Mouse (Mus musculus) liver (tissue): ENCODE measurements at regions not wholly inside any gene's neighbourhood (a gene's known extent, or its start where the extent isn't known, plus 50 kb on each side); places are given as distances from the start of the nearest gene placed in this dataset.

ENCODE experiments used
- DNase-seq: peaks from one replicate; pipeline ENCODE4 v3.0.0-alpha.2; 2020; ENCODE audit warnings: mixed read lengths

- no peak for DNase-seq
Measured at GRCm38 (mm10) chr13:6060229-6060845, 199.1 kb downstream of the Klf6 start.

GRCm38 (mm10) chr13:6062305-6062704 lies 201.0 kb downstream of the Klf6 start:
- no peak for DNase-seq

- DNase-seq = no peak
Measured at GRCm38 (mm10) chr13:6062729-6063386, 201.6 kb downstream of the Klf6 start.

- no peak for DNase-seq
Measured at GRCm38 (mm10) chr13:6076978-6077825, 215.9 kb downstream of the Klf6 start.

- no peak for DNase-seq
Measured at GRCm38 (mm10) chr13:6085891-6086290, 224.6 kb downstream of the Klf6 start.

- DNase-seq = no peak
Measured at GRCm38 (mm10) chr13:6109018-6109657, 247.9 kb downstream of the Klf6 start.

GRCm38 (mm10) chr13:6119703-6120102 lies 258.4 kb downstream of the Klf6 start:
- DNase-seq = no peak

GRCm38 (mm10) chr13:6127311-6127710 lies 266.0 kb downstream of the Klf6 start:
- DNase-seq = no peak

GRCm38 (mm10) chr13:6128903-6129302 lies 267.6 kb downstream of the Klf6 start:
- DNase-seq = no peak

GRCm38 (mm10) chr13:6131363-6131762 lies 270.1 kb downstream of the Klf6 start:
- DNase-seq = no peak

- DNase-seq = no peak
Measured at GRCm38 (mm10) chr13:6137170-6137569, 275.9 kb downstream of the Klf6 start.

GRCm38 (mm10) chr13:6142771-6143170 lies 281.5 kb downstream of the Klf6 start:
- no peak for DNase-seq

- no peak for DNase-seq
Measured at GRCm38 (mm10) chr13:6153657-6154056, 292.4 kb downstream of the Klf6 start.

- DNase-seq = no peak
Measured at GRCm38 (mm10) chr13:6156191-6156590, 294.9 kb downstream of the Klf6 start.

GRCm38 (mm10) chr13:6157029-6157428 lies 295.7 kb downstream of the Klf6 start:
- DNase-seq = no peak

- no peak for DNase-seq
Measured at GRCm38 (mm10) chr13:6157946-6158345, 296.7 kb downstream of the Klf6 start.

GRCm38 (mm10) chr13:6159412-6159811 lies 298.1 kb downstream of the Klf6 start:
- DNase-seq = no peak

GRCm38 (mm10) chr13:6165916-6166315 lies 304.6 kb downstream of the Klf6 start:
- no peak for DNase-seq

GRCm38 (mm10) chr13:6167055-6167761 lies 305.9 kb downstream of the Klf6 start:
- no peak for DNase-seq

GRCm38 (mm10) chr13:6173095-6173494 lies 311.8 kb downstream of the Klf6 start:
- DNase-seq = no peak

- DNase-seq = no peak
Measured at GRCm38 (mm10) chr13:6178362-6179070, 317.2 kb downstream of the Klf6 start.

- no peak for DNase-seq
Measured at GRCm38 (mm10) chr13:6189133-6189532, 327.9 kb downstream of the Klf6 start.
